Mouse (Mus musculus) bone marrow, adult 2 months (tissue): ENCODE results near the gene Hoxb3.

ENCODE experiments used
- CTCF ChIP-seq: fragments of 200-500 bp; IDR thresholded peaks from 2 replicates; pipeline ENCODE4 v1.5.1; 2011; ENCODE audit warnings: low read length, control low read depth; ENCODE audit not compliant: control insufficient read depth, insufficient read depth
- POLR2A ChIP-seq: fragments of 200-500 bp; IDR thresholded peaks from 2 replicates; pipeline ENCODE4 v1.6.1; 2011; ENCODE audit warnings: low read depth, mild to moderate bottlenecking, control low read depth, low read length, borderline replicate concordance; ENCODE audit not compliant: control insufficient read depth

GRCm38 (mm10) chr11:96291681-96292564 lies 31.2 kb upstream of the Hoxb3 start, which contains the start of gene Hoxb6:
- TF ChIP-seq POLR2A (no peak), CTCF (no peak)
